ENCODE assay signal across 12 mouse cellular contexts in genomic region chr16:49807419-49807841, GRCm38 (mm10). TPM values are rescaled to one million over a fixed set of nuclear protein-coding genes. Genes with fewer than 3 reads are reported as not detected.
DNase-seq lines count a peak whose midpoint lies in the region; ATAC-seq and TF ChIP-seq lines count a peak whose summit lies in the region.
"Had no signal": no experiment of that assay in that cellular context is flagged by ENCODE, and none has a peak within 500 bp of the region (broad histone marks: within the 10 kb centered on the region; RNA-seq: fewer than 3 reads in every experiment).

No protein-coding gene starts in this region.

- no peaks in the 10 kb centered on the region for H3K36me3 ChIP-seq in lung, postnatal 0 days (ENCODE audit: insufficient read depth, low read length)
- H3K36me3 ChIP-seq in myocyte (ENCODE audit: control insufficient read depth, insufficient read depth) = no peaks in the 10 kb centered on the region
- H3K36me3 ChIP-seq: forebrain, embryonic 12.5 days; hindbrain, embryonic 15.5 days had no signal

- H3K9me3 ChIP-seq in lung, postnatal 0 days (ENCODE audit: low read length) = no peaks in the 10 kb centered on the region
- H3K9me3 ChIP-seq: forebrain, embryonic 12.5 days; hindbrain, embryonic 15.5 days had no signal

- DNase-seq in lung, postnatal 0 days (ENCODE audit: low spot score) = peak; percentile 35
- no peak for DNase-seq in lung, postnatal 10 days
- DNase-seq in NIH3T3 (ENCODE audit: low read depth) = peak; percentile 5
- no peak for DNase-seq in neural tube, embryonic 10.5 days (ENCODE audit: extremely low spot score, low spot score)
- DNase-seq in gastrocnemius, adult 18-20 months (ENCODE audit: low spot score) = no peak
- DNase-seq: heart, adult 11 months; kidney, postnatal 10 days; lung, adult 2 months had no signal

- TF ChIP-seq POLR2A in myocyte (IDR thresholded peaks at IDR 0.05; ENCODE audit: insufficient read length, low read depth) = no peak

- H3K4me2 ChIP-seq in lung, postnatal 0 days (replicated peaks; ENCODE audit: low read depth, low read length) = no peak overlapping the region
- H3K4me2 ChIP-seq in myocyte (ENCODE audit: low read depth) = peak overlapping the region; percentile 54
- H3K4me2 ChIP-seq: forebrain, embryonic 12.5 days; hindbrain, embryonic 15.5 days had no signal

- no peak overlapping the region for H3ac ChIP-seq in myocyte (ENCODE audit: control insufficient read depth, insufficient read length)

- 0 out of 2 replicates have a peak, but pooled peaks have one; percentile 17 for ATAC-seq in lung, postnatal 0 days
- ATAC-seq in erythroid progenitor cell, adult 5-6 weeks (replicated peaks; ENCODE audit: low FRiP score, poor library complexity, severe bottlenecking) = peak; percentile 79

- H3K4me1 ChIP-seq in lung, postnatal 0 days (ENCODE audit: insufficient read depth, low read depth, low read length) = 0 out of 2 replicates have a peak, but pooled peaks cover 8% of the 10 kb centered on the region

- 44% methylated on average over 7 of the region's 7 CpGs for WGBS in lung, postnatal 0 days

- no peak overlapping the region for H3K9ac ChIP-seq in lung, postnatal 0 days (replicated peaks; ENCODE audit: low read depth)
- H3K9ac ChIP-seq: forebrain, embryonic 12.5 days; hindbrain, embryonic 15.5 days had no signal

- no peaks in the 10 kb centered on the region for H3K79me2 ChIP-seq in myocyte (ENCODE audit: control insufficient read depth, insufficient read depth)

- no peak overlapping the region for H3K27ac ChIP-seq in lung, postnatal 0 days (ENCODE audit: low read length)
- H3K27ac ChIP-seq: forebrain, embryonic 12.5 days; hindbrain, embryonic 15.5 days had no signal

- TF ChIP-seq EP300 in lung, postnatal 0 days (IDR thresholded peaks at IDR 0.05) = no peak

- no peak overlapping the region for H3K4me3 ChIP-seq in lung, postnatal 0 days (ENCODE audit: low read depth, low read length)
- no peak overlapping the region for H3K4me3 ChIP-seq in myocyte
- H3K4me3 ChIP-seq: forebrain, embryonic 12.5 days; hindbrain, embryonic 15.5 days had no signal

- no peaks in the 10 kb centered on the region for H3K27me3 ChIP-seq in lung, postnatal 0 days (replicated peaks; ENCODE audit: insufficient read depth, low read length)
- no peaks in the 10 kb centered on the region for H3K27me3 ChIP-seq in myocyte (ENCODE audit: control insufficient read depth, insufficient read depth, insufficient read length)
- H3K27me3 ChIP-seq: forebrain, embryonic 12.5 days; hindbrain, embryonic 15.5 days had no signal

- TF ChIP-seq CTCF in lung, postnatal 0 days (IDR thresholded peaks at IDR 0.05) = no peak

TF ChIP-seq in myocyte, 11 proteins besides CTCF, POLR2A, EP300 and RAD21:
- no peak for TF ChIP-seq E2F4 (IDR thresholded peaks at IDR 0.05; ENCODE audit: insufficient read depth)
- TF ChIP-seq SRF (IDR thresholded peaks at IDR 0.05; ENCODE audit: control insufficient read depth, insufficient read length, low read depth) = no peak
- no peak for TF ChIP-seq CEBPB (IDR thresholded peaks at IDR 0.05; ENCODE audit: insufficient read depth, poor library complexity, severe bottlenecking)
- no peak for TF ChIP-seq POLR2AphosphoS2 (IDR thresholded peaks at IDR 0.05; ENCODE audit: insufficient read length, low read depth)

RNA-seq across cellular contexts. Expression of gene Cd47, which starts 7.1 kb away (rescaled TPM):
- 219 and 245 TPM in 2 replicates for polyA plus RNA-seq in lung, postnatal 0 days (2015; fragmentation: Nextera tagmentation; extraction: Ambion mirVana)
- total RNA-seq in erythroid progenitor cell, adult 5-6 weeks (2015; ENCODE audit: low replicate concordance) = 742 and 874 TPM in 2 replicates
- total RNA-seq in erythroid progenitor cell, adult 5-6 weeks (2017; ENCODE audit: low replicate concordance) = 624 and 761 TPM in 2 replicates
- polyA plus RNA-seq in myocyte (2012; fragmentation: generic; extraction: Trizol) = 79.4 TPM
- total RNA-seq in gastrocnemius, adult 18-20 months (2021) = 10 to 100 TPM; 22.4 to 26.8 TPM

Comparison
In these comparisons a context has a peak if more than half of its experiments do, and no peak if none do; other contexts are left out.
1. DNase-seq: peak in lung, postnatal 0 days (single experiment) and NIH3T3 (single experiment); none in lung, postnatal 10 days (single experiment), neural tube, embryonic 10.5 days (single experiment) and gastrocnemius, adult 18-20 months (single experiment).
2. RNA of gene Cd47, which starts 7.1 kb away (total RNA-seq): 624 to 874 TPM in erythroid progenitor cell, adult 5-6 weeks; 22.4 to 26.8 TPM in gastrocnemius, adult 18-20 months; every median in the first group is over 10 times any median in the second.